Mouse (Mus musculus) CD4-positive, CD25-positive, alpha-beta regulatory T cell, adult 9 weeks (primary cell): ENCODE data around the gene Tceanc. TPM values are rescaled to one million over a fixed set of nuclear protein-coding genes. Genes with fewer than 3 reads are reported as not detected.

Source experiments
- polyA plus RNA-seq: library from polyadenylated mRNA; unstranded; fragments of 100-300 nt; shearing (Covaris generic); gene quantifications from one replicate; pipeline ENCODE4 v1.2.1, GENCODE M21; 2017

Gene Tceanc
- 11.3 TPM for polyA plus RNA-seq

DNA sequence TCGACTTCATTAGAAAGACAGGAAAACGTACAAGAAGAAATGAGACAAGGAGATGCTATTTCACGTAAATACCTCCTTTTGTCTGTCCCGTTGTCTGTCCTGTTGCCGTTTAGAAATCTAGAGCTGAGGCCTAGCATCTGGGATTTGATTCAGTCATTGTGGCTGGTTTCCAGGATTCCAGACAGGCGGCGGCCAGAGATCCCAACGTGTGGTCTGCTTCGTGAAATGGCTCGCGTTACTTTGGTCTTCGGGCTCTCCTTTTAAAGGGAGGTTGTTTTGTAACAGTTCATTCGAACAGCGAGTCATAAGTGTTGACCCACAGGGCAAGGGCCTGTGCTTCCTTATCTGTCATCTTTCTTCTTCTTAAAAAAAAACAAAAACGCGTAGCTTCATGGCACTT is at the start of gene Tceanc:
Gene Tceanc, minus strand, starts transcription at position 223 of the 400 bp plus-strand sequence.

DNA sequence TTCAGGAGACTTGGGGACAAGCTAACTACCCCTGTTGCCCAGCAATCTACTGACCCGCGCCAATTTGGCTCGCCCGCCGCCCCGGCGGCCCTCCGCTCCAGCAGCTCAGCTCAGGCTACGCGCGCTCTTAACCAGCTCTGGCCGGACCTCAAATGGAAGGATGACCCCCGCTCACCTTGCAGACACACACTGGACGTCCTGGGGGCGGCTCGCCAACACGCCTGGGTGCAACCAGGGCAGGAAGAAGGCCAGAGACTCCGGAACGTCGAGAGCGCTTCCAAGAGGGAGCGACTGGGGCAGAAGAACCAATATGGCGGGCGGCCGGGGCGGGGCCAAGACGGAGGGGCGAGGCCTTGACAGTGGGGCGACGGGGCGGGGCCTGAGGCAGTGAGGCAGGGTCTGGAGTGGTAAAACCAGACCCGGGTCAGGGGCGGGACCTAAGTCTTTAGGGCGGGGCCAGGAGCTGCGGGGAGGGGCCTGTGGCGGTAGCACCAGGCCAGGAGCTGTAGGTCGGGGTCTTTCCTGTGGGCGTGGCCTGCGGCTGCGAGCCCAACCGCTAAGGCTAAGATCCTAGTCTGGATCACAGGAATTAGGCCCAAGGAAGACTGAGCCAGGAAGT is 38.9 kb downstream of the Tceanc start, which contains the start of gene Rab9:
Gene Rab9, minus strand, starts transcription at position 503 of the 619 bp plus-strand sequence.

Other genes with a start within 250 kb of the Tceanc start
- gene Trappc2, start 78.0 kb downstream of the Tceanc start, polyA plus RNA-seq, result 29.3 TPM
- 7.6 TPM for gene Ofd1, start 77.9 kb downstream of the Tceanc start, polyA plus RNA-seq
- gene Rab9, start 38.7 kb downstream of the Tceanc start, polyA plus RNA-seq, result 38.3 TPM
- not detected for gene Egfl6, start 67.2 kb upstream of the Tceanc start, polyA plus RNA-seq